Mouse (Mus musculus) C2C12 (cell line): ENCODE data around the gene Slc44a4.

Source experiments
- CTCF ChIP-seq: IDR thresholded peaks from one replicate; pipeline ENCODE4 v1.5.1; 2011; ENCODE audit not compliant: control insufficient read depth, insufficient read depth, insufficient read length
- FOSL1 ChIP-seq: IDR thresholded peaks from one replicate; pipeline ENCODE4 v1.8.0; 2011; ENCODE audit warnings: mild to moderate bottlenecking, low read length; ENCODE audit not compliant: poor library complexity, insufficient read depth, severe bottlenecking
- MAX ChIP-seq: IDR thresholded peaks from one replicate; pipeline ENCODE4 v1.6.1; 2011; ENCODE audit warnings: mild to moderate bottlenecking, control low read depth
- MYOD1 ChIP-seq: IDR thresholded peaks from one replicate; pipeline ENCODE4 v1.6.1; 2011; ENCODE audit warnings: low read depth; ENCODE audit not compliant: control insufficient read depth, insufficient read length
- MYOG ChIP-seq: IDR thresholded peaks from one replicate; pipeline ENCODE4 v1.6.1; 2011; ENCODE audit not compliant: control insufficient read depth, insufficient read length; ENCODE audit errors: extremely low read depth
- USF1 ChIP-seq: IDR thresholded peaks from one replicate; pipeline ENCODE4 v1.6.1; 2011; ENCODE audit warnings: low read depth, mild to moderate bottlenecking, control low read depth, moderate library complexity

GRCm38 (mm10) chr17:34885615-34886014, 28.7 kb upstream of the Slc44a4 start:
- TF ChIP-seq CTCF (no peak), USF1 (no peak), MAX (no peak), MYOD1 (no peak), MYOG (no peak), FOSL1 (no peak)
